Mouse (Mus musculus): Measurements from ENCODE around the gene Aifm1. TPM values are rescaled to one million over a fixed set of nuclear protein-coding genes. Genes with fewer than 3 reads are reported as not detected.
A peak's percentile ranks its signal among the peaks of the same experiment; 100 is the strongest.

Aifm1 gene
- polyA plus RNA-seq, 1 experiment: 16.2 TPM

- TF ChIP-seq POLR2A (IDR thresholded peaks at IDR 0.05; ENCODE audit: borderline replicate concordance, control insufficient read depth, low read depth, low read length) (no peak), CTCF (IDR thresholded peaks at IDR 0.05; ENCODE audit: control insufficient read depth, insufficient read depth, low read length) (no peak)
- WGBS: 82% methylated on average over 6 of the region's 6 CpGs
- Histone ChIP-seq H3K27ac (ENCODE audit: control insufficient read depth, insufficient read depth, low read depth, low read length, poor library complexity) (no peak overlapping the region), H3K4me1 (ENCODE audit: control insufficient read depth, insufficient read depth, low read length) (no peaks in the 10 kb centered on the region; the same call in 1 of the 2 replicates), H3K4me3 (replicated peaks; ENCODE audit: control insufficient read depth, low read depth, low read length) (no peak overlapping the region)
These were observed 48.9 kb downstream of the Aifm1 start for GRCm38 (mm10) chrX:48464436-48464835.

- TF ChIP-seq POLR2A (IDR thresholded peaks at IDR 0.05; ENCODE audit: borderline replicate concordance, control insufficient read depth, low read depth, low read length) (no peak), CTCF (IDR thresholded peaks at IDR 0.05; ENCODE audit: control insufficient read depth, insufficient read depth, low read length) (no peak)
- Histone ChIP-seq H3K4me3 (replicated peaks; ENCODE audit: control insufficient read depth, low read depth, low read length) (no peak overlapping the region), H3K4me1 (ENCODE audit: control insufficient read depth, insufficient read depth, low read length) (no peaks in the 10 kb centered on the region; the same call in 1 of the 2 replicates), H3K27ac (ENCODE audit: control insufficient read depth, insufficient read depth, low read depth, low read length, poor library complexity) (no peak overlapping the region)
- WGBS: 59% methylated on average over 4 of the region's 4 CpGs
These were observed 49.7 kb downstream of the Aifm1 start for GRCm38 (mm10) chrX:48463636-48464035.

- H3K4me1 ChIP-seq (ENCODE audit: control insufficient read depth, insufficient read depth, low read length): no peaks in the 10 kb centered on the region; the same call in 1 of the 2 replicates
- peak within 1 kb of the TSS; percentile 56 for H3K4me3 ChIP-seq (replicated peaks; ENCODE audit: control insufficient read depth, low read depth, low read length)
- TF ChIP-seq POLR2A (IDR thresholded peaks at IDR 0.05; ENCODE audit: borderline replicate concordance, control insufficient read depth, low read depth, low read length) (no peak), CTCF (IDR thresholded peaks at IDR 0.05; ENCODE audit: control insufficient read depth, insufficient read depth, low read length) (peak; percentile 80)
- H3K27ac ChIP-seq (ENCODE audit: control insufficient read depth, insufficient read depth, low read depth, low read length, poor library complexity): peak within 1 kb of the TSS; percentile 49
- 20% methylated on average over 38 of the region's 38 CpGs for WGBS
These were observed 50.4 kb downstream of the Aifm1 start, which contains the start of gene Elf4 for GRCm38 (mm10) chrX:48462754-48463507. Elf4 (minus strand) TSS chrX:48463132.

DNA sequence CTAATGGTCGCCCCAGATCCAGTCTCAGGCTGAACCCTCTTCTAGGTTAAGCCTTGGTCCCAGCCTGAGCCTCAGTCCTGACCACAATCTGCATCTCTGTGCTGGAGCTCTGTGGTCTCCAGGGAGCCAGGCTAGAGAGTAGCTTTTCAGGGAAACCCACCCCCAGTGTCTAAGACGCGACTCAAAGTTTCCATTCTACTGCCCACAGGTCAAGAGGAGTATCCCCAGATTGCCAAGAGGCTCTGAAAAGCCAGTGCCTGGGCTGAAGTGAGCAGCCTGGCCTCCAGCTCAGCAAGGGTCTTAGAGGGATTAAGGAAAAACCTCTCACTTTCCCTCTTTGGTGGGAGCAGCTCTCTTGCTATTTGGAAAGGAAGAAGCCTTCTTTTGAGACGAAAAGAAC, 51.1 kb downstream of the Aifm1 start:
- Histone ChIP-seq H3K27ac (ENCODE audit: control insufficient read depth, insufficient read depth, low read depth, low read length, poor library complexity) (no peak overlapping the region), H3K4me1 (ENCODE audit: control insufficient read depth, insufficient read depth, low read length) (no peaks in the 10 kb centered on the region; the same call in 1 of the 2 replicates), H3K4me3 (replicated peaks; ENCODE audit: control insufficient read depth, low read depth, low read length) (peak overlapping the region; percentile 47)
- no peak for TF ChIP-seq POLR2A (IDR thresholded peaks at IDR 0.05; ENCODE audit: borderline replicate concordance, control insufficient read depth, low read depth, low read length)
- WGBS: 50% methylated on average over 4 of the region's 4 CpGs

- H3K4me1 ChIP-seq (ENCODE audit: control insufficient read depth, insufficient read depth, low read length): no peaks in the 10 kb centered on the region; the same call in 1 of the 2 replicates
- no peak overlapping the region for H3K27ac ChIP-seq (ENCODE audit: control insufficient read depth, insufficient read depth, low read depth, low read length, poor library complexity)
- TF ChIP-seq POLR2A (IDR thresholded peaks at IDR 0.05; ENCODE audit: borderline replicate concordance, control insufficient read depth, low read depth, low read length) (no peak), CTCF (IDR thresholded peaks at IDR 0.05; ENCODE audit: control insufficient read depth, insufficient read depth, low read length) (no peak)
- H3K4me3 ChIP-seq (replicated peaks; ENCODE audit: control insufficient read depth, low read depth, low read length): no peak overlapping the region
- 60% methylated on average over 4 of the region's 4 CpGs for WGBS
These were observed 52.4 kb downstream of the Aifm1 start for GRCm38 (mm10) chrX:48461006-48461405.

DNA sequence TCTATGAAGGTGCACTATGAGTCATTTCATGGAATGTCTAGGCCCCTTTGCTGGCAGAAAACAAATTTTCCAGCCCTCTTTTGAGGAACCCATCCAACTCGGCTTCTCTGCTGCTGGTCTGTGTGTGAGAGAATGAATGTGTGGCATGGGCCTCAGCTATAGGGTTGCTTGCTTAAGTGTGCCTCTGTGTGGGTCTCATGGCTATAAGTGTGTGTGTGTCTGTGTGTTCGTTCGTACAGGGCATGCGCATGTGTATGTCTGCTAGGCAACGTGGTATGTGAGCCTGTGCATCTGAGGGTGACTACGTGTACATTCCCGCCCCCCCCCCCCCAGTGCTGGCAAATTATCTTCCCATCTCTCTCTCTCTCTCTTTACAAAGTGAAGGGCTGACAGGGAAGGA, 52.9 kb downstream of the Aifm1 start:
- no peak for TF ChIP-seq POLR2A (IDR thresholded peaks at IDR 0.05; ENCODE audit: borderline replicate concordance, control insufficient read depth, low read depth, low read length)
- H3K4me3 ChIP-seq (replicated peaks; ENCODE audit: control insufficient read depth, low read depth, low read length): no peak overlapping the region
- 68% methylated on average over 7 of the region's 7 CpGs for WGBS
- no peaks in the 10 kb centered on the region; the same call in 1 of the 2 replicates for H3K4me1 ChIP-seq (ENCODE audit: control insufficient read depth, insufficient read depth, low read length)
- no peak overlapping the region for H3K27ac ChIP-seq (ENCODE audit: control insufficient read depth, insufficient read depth, low read depth, low read length, poor library complexity)

- H3K27ac ChIP-seq (ENCODE audit: control insufficient read depth, insufficient read depth, low read depth, low read length, poor library complexity): no peak overlapping the region
- 49% methylated on average over 6 of the region's 6 CpGs for WGBS
- TF ChIP-seq CTCF (IDR thresholded peaks at IDR 0.05; ENCODE audit: control insufficient read depth, insufficient read depth, low read length) (no peak), POLR2A (IDR thresholded peaks at IDR 0.05; ENCODE audit: borderline replicate concordance, control insufficient read depth, low read depth, low read length) (no peak)
- H3K4me1 ChIP-seq (ENCODE audit: control insufficient read depth, insufficient read depth, low read length): no peaks in the 10 kb centered on the region; the same call in 1 of the 2 replicates
- no peak overlapping the region for H3K4me3 ChIP-seq (replicated peaks; ENCODE audit: control insufficient read depth, low read depth, low read length)
These were observed 56.4 kb downstream of the Aifm1 start for GRCm38 (mm10) chrX:48456956-48457355.

DNA sequence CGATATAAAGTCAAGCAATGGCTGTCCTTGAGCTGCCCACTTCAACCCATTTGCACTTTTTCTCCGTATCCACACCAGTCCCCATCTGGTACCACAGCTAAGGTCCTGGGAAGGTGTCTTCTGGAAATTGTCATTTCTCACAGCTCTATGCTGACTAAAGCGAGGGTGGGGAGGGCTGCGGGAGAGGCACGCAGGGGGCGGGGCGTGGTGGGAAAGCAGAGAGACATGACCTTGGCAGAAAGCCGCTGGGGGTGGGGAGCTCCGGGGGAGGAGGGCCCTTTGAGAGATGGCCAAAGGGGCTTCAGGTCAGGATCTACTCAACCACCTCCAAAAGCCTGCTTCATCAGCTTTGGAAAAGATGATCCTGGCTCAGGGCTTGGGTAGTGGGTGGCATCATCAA, 58.3 kb downstream of the Aifm1 start:
- H3K27ac ChIP-seq (ENCODE audit: control insufficient read depth, insufficient read depth, low read depth, low read length, poor library complexity): no peak overlapping the region
- WGBS: 20% methylated on average over 8 of the region's 9 CpGs
- no peak for TF ChIP-seq POLR2A (IDR thresholded peaks at IDR 0.05; ENCODE audit: borderline replicate concordance, control insufficient read depth, low read depth, low read length)
- no peak for TF ChIP-seq CTCF (IDR thresholded peaks at IDR 0.05; ENCODE audit: control insufficient read depth, insufficient read depth, low read length)
- no peaks in the 10 kb centered on the region for H3K4me1 ChIP-seq (ENCODE audit: control insufficient read depth, insufficient read depth, low read length)
- peak overlapping the region; percentile 39 for H3K4me3 ChIP-seq (replicated peaks; ENCODE audit: control insufficient read depth, low read depth, low read length)
